Mouse (Mus musculus): ENCODE measurements around the gene Pld4.

DNA sequence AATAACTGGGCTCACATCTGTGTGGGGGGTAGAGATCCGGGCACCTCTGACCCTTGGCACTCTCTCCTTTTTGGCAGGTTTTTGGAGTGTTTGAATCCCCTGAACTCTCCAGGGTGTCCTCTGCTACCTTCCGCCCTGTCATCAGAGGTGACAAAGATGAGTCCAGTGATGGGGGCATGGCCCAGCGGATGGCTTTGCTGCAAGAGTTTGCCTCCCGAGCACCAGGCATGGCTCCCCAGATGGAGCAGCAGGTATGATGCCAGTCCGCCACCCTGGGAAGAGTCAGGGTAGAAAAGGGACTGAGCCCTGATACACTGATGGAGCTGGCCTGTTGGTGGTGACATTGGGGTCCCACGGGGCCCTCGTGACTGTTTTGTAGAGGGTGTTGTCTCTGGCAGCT lies 23.4 kb upstream of the Pld4 start:
- TF ChIP-seq CTCF (IDR thresholded peaks at IDR 0.05; ENCODE audit: low read depth, low read length) = no peak
- no peak for TF ChIP-seq POLR2A (IDR thresholded peaks at IDR 0.05; ENCODE audit: extremely low read depth, insufficient read depth, low read length)

Measured in liver, adult 2 months (tissue).